Mouse (Mus musculus) kidney, adult 8-10 months (tissue): ENCODE data around the gene Mtch1.

Experiments used
- DNase-seq, 2 experiments: peaks; one replicate each; pipeline ENCODE4 v3.0.0; 2022

Mtch1 gene

GRCm38 (mm10) chr17:29304376-29305057 is 43.2 kb downstream of the Mtch1 start:
- DNase-seq, result no peak

- no peak for DNase-seq
Observed at GRCm38 (mm10) chr17:29303856-29304255, 43.9 kb downstream of the Mtch1 start.

DNA sequence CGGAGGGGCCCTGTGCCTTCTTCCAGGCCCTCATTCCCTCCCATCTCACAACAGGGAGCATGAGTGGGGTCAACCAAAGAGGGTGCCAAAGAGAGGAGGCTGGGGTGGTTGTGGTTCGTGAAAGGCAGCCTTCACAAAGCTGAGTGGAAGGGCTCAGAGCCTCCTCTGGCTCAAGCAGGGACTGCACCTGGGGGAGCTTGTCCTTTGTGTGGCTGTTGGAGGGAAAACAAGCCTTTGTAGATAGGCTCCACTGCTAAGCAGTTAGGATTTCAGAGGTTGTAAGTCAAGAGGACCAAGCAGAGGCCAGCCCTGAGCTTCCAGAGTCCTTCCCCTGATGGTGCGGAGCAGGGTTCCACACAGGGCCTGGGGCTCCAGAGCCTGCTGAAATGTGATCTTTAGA is 44.6 kb downstream of the Mtch1 start:
- DNase-seq, result no peak

- no peak for DNase-seq
Observed at GRCm38 (mm10) chr17:29302149-29302548, 45.6 kb downstream of the Mtch1 start.

GRCm38 (mm10) chr17:29301421-29301820 is 46.3 kb downstream of the Mtch1 start:
- no peak for DNase-seq

- no peak for DNase-seq
Observed at GRCm38 (mm10) chr17:29300926-29301325, 46.8 kb downstream of the Mtch1 start.

GRCm38 (mm10) chr17:29299282-29299681 is 48.5 kb downstream of the Mtch1 start:
- no peak for DNase-seq

GRCm38 (mm10) chr17:29297813-29298212 is 49.9 kb downstream of the Mtch1 start:
- DNase-seq, result no peak

GRCm38 (mm10) chr17:29297321-29297720 is 50.4 kb downstream of the Mtch1 start:
- no peak for DNase-seq

- DNase-seq, result no peak
Observed at GRCm38 (mm10) chr17:29295835-29296234, 51.9 kb downstream of the Mtch1 start.

GRCm38 (mm10) chr17:29293807-29294605 is 53.7 kb downstream of the Mtch1 start:
- DNase-seq, result peak; percentile 50 to 69

- DNase-seq, result no peak
Observed at GRCm38 (mm10) chr17:29292996-29293395, 54.7 kb downstream of the Mtch1 start.

DNA sequence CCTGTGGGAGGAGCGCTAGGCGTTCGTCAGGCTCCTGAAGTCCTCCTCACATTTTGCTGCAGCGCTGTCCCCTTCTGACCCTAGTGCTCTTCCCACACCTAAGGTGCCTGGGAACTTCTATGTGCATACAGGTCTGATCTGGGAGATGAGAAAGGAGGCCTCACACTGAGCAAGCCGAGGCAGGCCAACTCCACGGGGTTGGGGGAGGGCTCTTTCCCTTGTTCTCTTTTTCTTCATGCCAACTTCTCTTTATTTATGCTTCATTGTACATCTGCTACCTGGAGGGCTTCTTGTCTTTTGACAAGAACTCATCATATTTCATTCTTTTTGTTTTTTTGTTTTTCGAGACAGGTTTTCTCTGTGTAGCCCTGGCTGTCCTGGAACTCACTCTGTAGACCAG is 55.9 kb downstream of the Mtch1 start:
- no peak for DNase-seq

DNA sequence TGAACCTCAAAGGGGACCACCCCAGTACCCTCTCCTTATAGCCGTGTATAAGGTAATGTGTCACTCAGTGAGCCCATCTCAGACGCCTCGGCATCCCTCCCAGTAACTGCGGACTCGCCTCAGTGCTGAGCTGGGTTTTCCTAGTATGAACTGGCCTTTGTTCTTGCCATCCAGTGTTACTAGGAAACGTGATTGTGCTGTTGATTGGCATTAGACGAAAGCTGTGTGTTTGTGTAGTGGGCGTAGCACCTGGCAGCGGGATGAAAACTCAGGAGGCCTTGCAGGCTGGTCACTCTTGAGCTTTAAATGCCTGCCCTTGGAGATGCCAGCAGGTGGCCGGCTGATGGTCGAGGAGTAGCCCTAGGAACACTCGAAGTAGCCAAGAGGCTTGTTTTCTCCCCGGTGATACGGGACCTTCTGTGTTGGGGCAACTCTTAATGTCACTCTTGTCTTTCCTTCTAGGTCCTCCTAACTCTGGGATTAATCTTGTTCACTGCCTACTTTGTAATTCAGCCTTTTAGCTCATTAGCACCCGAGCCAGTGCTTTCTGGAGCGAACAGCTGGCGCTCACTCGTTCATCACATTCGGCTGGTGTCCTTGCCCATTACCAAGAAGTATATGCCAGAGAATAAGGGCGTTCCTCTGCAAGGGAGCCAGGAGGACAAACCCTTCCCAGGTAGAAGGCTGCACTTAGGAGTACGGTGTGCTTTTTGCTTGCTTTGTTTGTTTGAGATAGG is 65.3 kb downstream of the Mtch1 start:
- no peak for DNase-seq
